Mouse (Mus musculus) neural tube, embryonic 14.5 days (tissue): ENCODE measurements around the gene Nkapl. TPM values are rescaled to one million over a fixed set of nuclear protein-coding genes. Genes with fewer than 3 reads are reported as not detected.

Experiments
- microRNA counts: library from miRNA; unstranded; fragments of <30 nt; microRNA quantifications from one replicate; lab custom pipeline; 2016
- microRNA-seq: library from miRNA; unstranded; fragments of <30 nt; microRNA quantifications from one replicate; pipeline ENCODE4, GENCODE M21; 2016
- polyA plus RNA-seq: library from polyadenylated mRNA; unstranded; fragments of >200 nt; fragmentation: Nextera tagmentation; extraction: Ambion mirVana; gene quantifications from 2 replicates; pipeline ENCODE4 v1.2.1, GENCODE M21; 2014

Nkapl gene
- polyA plus RNA-seq, 1 experiment from 2014 or later = 3.0 TPM

MicroRNAs encoded within 50 kb of the gene (microRNA counts, 519-probe panel; counts per million panel counts)
- not detected for microRNA mmu-miR-1896 (lab: Ali Mortazavi, UCI)

Small RNA genes lying within 50 kb of the gene (microRNA-seq; reads per million reads assigned to microRNA genes)
- not detected for gene Mir1896

Other genes starting within 250 kb of the Nkapl start
- not detected in 2 replicates for gene Gpx5, start 175.8 kb downstream of the Nkapl start, polyA plus RNA-seq
- 0.35 TPM in 1 of 2 replicates, not detected in the other for gene Gpx6, start 156.4 kb downstream of the Nkapl start, polyA plus RNA-seq
- gene Olfr1367, start 121.6 kb downstream of the Nkapl start, polyA plus RNA-seq = not detected in 2 replicates
- gene Zscan12, start 105.7 kb downstream of the Nkapl start, polyA plus RNA-seq = 11.4 and 13.3 TPM in 2 replicates
- 66.5 and 70.2 TPM in 2 replicates for gene Zkscan3, start 65.8 kb downstream of the Nkapl start, polyA plus RNA-seq
- 4.1 and 4.6 TPM in 2 replicates for gene Pgbd1, start 27.5 kb downstream of the Nkapl start, polyA plus RNA-seq
- gene Zscan26, start 14.8 kb downstream of the Nkapl start, polyA plus RNA-seq = 23.0 and 25.3 TPM in 2 replicates
- gene Zkscan4, start 10.4 kb upstream of the Nkapl start, polyA plus RNA-seq = 10.5 and 11.3 TPM in 2 replicates
- not detected in 2 replicates for gene Gm10065, start 10.9 kb upstream of the Nkapl start, polyA plus RNA-seq
- 0.18 and 0.67 TPM in 2 replicates for gene AK157302, start 26.7 kb upstream of the Nkapl start, polyA plus RNA-seq
- 8.3 and 8.5 TPM in 2 replicates for gene Gm11273, start 32.9 kb upstream of the Nkapl start, polyA plus RNA-seq
- 7.0 and 9.5 TPM in 2 replicates for gene Zkscan8, start 62.6 kb upstream of the Nkapl start, polyA plus RNA-seq
- 0.11 and 0.17 TPM in 2 replicates for gene Olfr1366, start 74.3 kb upstream of the Nkapl start, polyA plus RNA-seq
- gene Olfr1535, start 91.4 kb upstream of the Nkapl start, polyA plus RNA-seq = 0.13 TPM in 1 of 2 replicates, not detected in the other
- gene Olfr1364, start 113.2 kb upstream of the Nkapl start, polyA plus RNA-seq = not detected in 2 replicates
- not detected in 2 replicates for gene Olfr1362, start 145.5 kb upstream of the Nkapl start, polyA plus RNA-seq
- gene Olfr11, start 174.0 kb upstream of the Nkapl start, polyA plus RNA-seq = not detected in 2 replicates
- gene Olfr1361, start 194.9 kb upstream of the Nkapl start, polyA plus RNA-seq = not detected in 2 replicates
- gene Olfr1360, start 208.9 kb upstream of the Nkapl start, polyA plus RNA-seq = not detected in 2 replicates
- gene Olfr1359, start 229.6 kb upstream of the Nkapl start, polyA plus RNA-seq = not detected in 2 replicates
- gene Hist1h2bl, start 247.6 kb upstream of the Nkapl start, polyA plus RNA-seq = 1.5 TPM in 1 of 2 replicates, not detected in the other
- 7.0 and 9.4 TPM in 2 replicates for gene Hist1h2ai, start 247.9 kb upstream of the Nkapl start, polyA plus RNA-seq
- gene Hist1h3h, start 249.2 kb upstream of the Nkapl start, polyA plus RNA-seq = 0.79 and 2.4 TPM in 2 replicates